Mouse (Mus musculus) brain, embryonic 14.5 days (tissue): ENCODE results near the gene Donson.

Experiments
- CTCF ChIP-seq: fragments of 200-500 bp; IDR thresholded peaks from 2 replicates; pipeline ENCODE4 v1.5.1; 2012; ENCODE audit warnings: inconsistent platforms, mild to moderate bottlenecking, moderate library complexity, borderline replicate concordance; ENCODE audit not compliant: insufficient read depth, insufficient read length; ENCODE audit errors: extremely low read depth
- POLR2A ChIP-seq: fragments of 200-500 bp; IDR thresholded peaks from 2 replicates; pipeline ENCODE4 v1.6.1; 2012; ENCODE audit warnings: mild to moderate bottlenecking, inconsistent platforms, borderline replicate concordance; ENCODE audit not compliant: poor library complexity, insufficient read depth, insufficient read length, severe bottlenecking; ENCODE audit errors: extremely low read depth

DNA sequence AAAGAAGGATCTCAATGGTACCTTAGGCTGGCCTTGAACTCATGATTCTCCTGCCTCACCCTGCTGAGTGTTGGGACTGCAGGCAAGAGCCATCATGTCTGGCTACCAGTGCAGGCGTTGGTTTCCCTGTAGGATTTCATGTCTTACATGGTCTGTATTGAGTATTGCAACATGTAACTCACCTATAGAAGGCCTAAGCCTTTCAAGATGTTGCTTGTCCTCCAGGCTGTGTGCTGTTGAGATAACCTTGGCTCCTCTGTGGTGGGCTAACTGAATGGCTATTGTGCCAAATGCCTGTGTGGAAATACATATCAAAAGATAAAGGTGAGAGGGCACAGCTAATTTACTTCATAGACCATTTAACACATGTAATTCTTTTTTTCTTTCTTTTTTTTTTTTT lies 10.4 kb upstream of the Donson start:
- TF ChIP-seq CTCF (no peak), POLR2A (no peak)
